Mouse (Mus musculus) heart, postnatal 36 days (tissue): ENCODE measurements around the gene Lrmda. TPM values are rescaled to one million over a fixed set of nuclear protein-coding genes. Genes with fewer than 3 reads are reported as not detected.

Experiments
- DNase-seq, 2 experiments: peaks; one replicate each; pipeline ENCODE4 v3.0.0; 2021 to 2022
- intact Hi-C: fragments of 180-260 bp; cut with DNase I; formaldehyde crosslinking; loops from one replicate; pipeline ENCODE4 v1.15.1; 2025
- total RNA-seq, 2 experiments: library from RNA; stranded (reverse); gene quantifications; 2 replicates each; pipeline ENCODE4 v1.2.3; 2021

Gene Lrmda
- total RNA-seq, 2 experiments from 2014 or later: 1.1 to 1.7 TPM

DNA sequence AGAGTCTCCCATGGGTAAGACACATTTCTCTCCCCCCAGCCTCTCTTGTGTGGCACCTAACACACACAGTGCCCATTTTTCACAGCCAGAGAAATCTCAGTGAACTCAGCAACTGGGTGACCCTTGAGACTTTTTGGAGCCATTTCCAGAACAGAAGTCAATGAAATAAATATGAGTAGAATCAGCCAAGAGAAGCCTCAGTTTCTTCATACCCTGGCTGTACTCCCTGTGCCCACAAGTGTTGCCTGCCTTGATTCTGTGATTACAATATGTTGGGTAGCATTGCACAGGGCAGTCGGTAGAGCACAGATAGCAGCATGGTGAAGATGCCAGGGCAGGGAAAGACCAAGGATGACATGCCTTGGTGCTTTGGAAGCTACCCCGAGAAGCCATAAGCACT, 69.1 kb downstream of the Lrmda start:
- intact Hi-C loops: no loop called here
- no peak for DNase-seq

DNA sequence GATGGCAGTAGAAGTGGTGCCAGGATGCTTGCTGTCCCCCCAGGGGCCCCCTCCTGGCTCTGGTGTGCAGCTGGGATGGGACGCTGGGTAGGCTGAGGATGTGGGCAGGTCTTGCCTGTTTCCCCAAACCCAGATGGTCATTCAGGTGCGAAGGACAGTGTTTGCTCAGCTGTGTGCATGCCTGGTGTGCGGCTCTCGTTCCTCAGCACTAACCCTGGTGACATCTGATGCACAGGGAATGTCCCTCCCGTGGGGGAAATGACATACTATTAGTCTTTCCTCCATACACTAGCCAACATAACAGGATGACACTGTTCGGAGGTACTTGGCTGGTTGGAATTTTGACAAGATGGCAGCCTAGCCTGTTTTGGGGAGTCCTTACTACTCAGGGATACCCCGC, 69.8 kb downstream of the Lrmda start:
- DNase-seq: no peak
- intact Hi-C loops: no loop called here

DNA sequence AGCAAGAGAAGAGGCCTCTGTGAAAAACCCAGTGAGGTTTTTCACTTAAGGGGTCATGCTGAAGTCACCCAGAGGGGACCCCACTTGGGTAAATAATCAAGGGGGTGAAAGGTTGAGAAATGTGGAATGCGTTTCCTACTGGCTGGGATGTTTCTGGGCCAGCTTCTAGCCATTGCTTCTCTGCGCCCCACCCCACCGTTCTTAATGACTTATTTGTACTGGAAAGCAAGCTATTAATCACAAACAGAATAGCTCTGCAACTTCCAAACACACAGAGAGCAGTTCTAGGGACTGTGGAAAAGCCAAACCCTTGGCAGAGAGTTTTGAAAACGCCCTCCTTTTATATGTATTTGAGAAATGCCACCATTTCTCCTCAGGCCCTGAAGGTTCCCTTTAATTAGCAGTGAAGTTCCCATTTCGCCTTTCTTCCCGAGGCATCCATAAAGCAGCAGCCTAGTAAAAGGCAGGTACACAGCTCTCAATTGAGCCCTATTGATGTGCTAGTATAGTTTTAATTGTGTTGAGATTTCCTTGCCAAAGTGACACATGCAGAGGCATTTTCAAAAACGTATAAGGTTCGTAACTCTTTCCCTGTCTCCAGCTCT, 70.5 kb downstream of the Lrmda start:
- no peak for DNase-seq
- intact Hi-C loops: no loop called here

DNA sequence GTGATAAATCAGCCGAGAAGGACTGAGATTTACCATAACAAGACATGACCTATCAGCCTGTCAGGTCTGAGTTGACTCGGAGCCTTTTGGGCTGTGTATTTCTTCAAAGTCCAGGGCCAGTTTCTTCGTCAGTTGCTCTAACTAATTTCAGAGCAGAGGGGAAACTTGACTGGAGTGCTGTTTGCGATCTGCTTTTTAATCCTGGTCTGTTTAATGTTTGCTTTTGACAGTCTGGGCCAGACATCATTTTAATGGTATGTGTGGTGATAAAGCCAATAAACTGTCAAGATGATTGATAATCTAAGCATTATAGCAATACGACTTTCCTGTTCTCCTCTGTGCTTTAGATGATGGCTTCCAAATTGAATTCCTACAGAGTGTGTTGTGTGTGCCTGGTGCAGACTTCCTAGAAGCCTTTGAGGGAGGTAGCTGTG, 71.3 kb downstream of the Lrmda start:
- intact Hi-C loops: no loop called here
- no peak for DNase-seq

DNA sequence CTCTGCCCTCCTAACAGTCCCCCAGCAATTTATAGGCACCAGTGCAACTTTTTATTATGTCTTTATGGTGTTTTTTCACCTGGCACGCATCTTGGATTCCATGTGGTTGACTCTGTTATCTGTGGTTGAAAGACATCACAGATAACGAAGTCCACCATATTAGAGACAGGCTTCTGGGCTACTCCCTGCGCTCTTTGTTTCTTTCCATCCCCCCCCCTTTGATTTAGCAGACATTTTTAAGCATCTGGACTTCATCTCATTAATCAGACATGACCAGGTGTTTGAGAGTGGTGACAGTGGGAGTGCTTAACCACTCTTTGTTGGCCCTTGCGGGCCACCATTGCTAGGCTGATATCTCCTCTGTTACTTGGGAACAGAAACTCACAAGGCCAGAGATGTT, 71.8 kb downstream of the Lrmda start:
- intact Hi-C loops: no loop called here
- DNase-seq: no peak

DNA sequence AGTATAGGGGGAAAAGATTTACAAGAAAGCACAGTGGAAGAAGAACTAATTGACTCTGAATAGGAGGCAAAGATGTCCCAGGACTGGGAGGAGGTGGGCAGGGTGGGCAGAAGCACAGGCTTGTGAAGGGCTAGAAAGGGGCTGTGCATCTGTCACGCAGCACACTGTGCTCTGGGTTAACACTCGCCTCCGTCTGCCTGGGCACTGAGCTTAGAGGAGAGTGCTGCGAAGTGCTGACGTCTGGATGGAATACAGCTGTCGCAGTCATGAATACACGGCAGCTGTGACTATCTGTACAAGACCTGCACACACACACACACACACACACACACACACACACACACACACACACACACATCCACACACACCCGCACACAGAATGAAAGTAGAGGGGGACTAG, 73.6 kb downstream of the Lrmda start:
- DNase-seq: no peak
- intact Hi-C loops: no loop called here

DNA sequence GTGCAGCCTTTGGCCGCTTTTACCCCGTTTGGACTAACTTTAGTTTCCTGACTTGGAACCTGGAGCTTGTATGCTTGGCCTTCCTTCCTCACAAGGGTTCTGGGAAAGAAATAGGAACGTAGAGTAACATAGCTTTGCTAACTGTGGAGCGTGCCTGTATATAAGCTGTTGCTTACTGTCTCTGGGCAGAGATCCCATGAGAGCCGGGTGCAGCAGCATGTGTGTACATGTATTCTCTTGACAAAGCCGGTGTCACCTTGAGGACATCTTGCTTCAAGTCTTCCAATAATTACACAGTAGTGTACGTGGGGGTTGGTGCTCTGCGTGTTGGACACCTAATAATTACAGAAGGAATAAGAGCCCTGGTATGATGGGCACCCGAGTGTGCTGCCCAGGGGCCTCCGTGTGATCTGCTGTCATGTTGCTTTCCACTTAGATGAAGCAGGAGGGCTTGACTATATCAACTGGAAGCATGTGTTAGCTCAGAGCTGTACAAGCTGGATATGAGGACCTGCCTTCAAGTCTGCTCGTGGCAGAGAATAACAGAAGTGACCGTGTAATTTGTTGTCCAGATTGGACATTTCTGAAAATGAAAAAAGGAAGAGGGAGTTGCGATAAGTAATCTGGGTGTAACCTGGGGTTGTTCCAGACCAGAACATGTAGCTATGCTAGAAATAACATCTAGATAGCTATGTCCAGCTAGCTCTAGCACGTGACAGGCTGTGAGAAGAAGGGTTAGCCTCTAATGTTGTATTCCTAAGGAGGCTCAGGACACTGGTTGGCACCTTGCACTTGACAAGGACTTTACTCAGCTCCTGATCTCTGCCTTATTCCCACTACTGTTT, 82.7 kb downstream of the Lrmda start:
- intact Hi-C loops: loop anchor here (2.0 kb wide), 1 partner anchor 113 kb away; the partner anchor contains the start of gene Zfp503
- peak in 1 of 2 experiments; percentile 6 for DNase-seq

DNA sequence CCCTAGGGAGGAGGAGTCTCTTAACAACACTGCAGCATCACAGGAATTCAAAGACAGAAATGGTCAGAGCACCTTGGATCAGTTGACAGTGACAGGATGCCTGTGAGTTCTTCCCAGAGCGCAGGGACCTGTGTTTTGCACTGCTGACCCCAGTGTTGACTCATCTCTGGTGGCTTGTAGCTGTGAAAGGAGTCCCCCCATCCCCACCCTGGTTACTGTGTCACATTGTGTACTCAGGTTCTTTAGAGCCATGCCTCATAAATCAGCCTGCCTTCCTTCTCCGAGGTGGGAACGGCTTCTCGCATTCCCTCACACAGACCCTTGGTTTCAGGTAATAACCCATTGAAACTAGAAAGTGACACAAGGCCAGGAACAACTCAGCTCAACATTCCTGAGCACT, 86.3 kb downstream of the Lrmda start:
- DNase-seq: no peak
- intact Hi-C loops: no loop called here

DNA sequence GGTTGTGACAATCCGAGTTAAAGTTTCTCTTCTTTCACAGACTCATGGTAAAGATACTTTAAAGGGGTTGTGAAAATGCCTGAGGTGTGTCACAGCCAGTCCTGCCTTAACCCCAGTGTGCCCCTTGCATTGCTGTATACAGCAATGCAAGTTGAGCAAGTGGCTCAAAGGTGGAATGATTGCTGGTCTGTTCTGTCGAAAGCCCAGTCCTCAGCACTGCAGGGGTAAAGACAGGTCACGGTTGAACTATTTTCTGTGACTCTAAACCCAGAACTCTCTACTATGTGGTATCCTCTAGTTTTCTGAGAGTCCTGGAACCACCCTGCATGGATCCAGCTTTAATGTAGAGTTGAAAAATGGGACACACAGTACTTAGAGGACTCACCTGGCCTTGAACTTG, 87.3 kb downstream of the Lrmda start:
- intact Hi-C loops: no loop called here
- no peak for DNase-seq

DNA sequence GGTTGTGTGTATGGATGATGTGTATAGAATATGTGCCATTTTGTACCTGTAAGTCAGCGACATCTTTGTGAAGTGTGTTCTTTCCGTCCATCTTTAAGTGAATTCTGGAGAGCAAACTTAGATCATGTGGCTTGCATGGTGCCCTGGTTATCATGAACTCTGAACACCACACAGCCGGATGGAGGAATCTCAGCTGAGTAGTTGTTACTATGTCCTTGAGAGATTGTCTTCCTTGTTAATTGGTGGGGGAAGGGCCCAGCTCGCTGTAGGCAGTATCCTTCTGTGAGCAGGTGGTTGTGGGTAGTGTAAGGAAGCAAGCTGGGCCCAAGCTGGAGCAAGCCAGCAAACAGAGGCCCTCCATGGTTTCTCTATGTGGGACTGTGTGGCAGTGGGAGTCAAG, 89.9 kb downstream of the Lrmda start:
- DNase-seq: no peak
- intact Hi-C loops: no loop called here

DNA sequence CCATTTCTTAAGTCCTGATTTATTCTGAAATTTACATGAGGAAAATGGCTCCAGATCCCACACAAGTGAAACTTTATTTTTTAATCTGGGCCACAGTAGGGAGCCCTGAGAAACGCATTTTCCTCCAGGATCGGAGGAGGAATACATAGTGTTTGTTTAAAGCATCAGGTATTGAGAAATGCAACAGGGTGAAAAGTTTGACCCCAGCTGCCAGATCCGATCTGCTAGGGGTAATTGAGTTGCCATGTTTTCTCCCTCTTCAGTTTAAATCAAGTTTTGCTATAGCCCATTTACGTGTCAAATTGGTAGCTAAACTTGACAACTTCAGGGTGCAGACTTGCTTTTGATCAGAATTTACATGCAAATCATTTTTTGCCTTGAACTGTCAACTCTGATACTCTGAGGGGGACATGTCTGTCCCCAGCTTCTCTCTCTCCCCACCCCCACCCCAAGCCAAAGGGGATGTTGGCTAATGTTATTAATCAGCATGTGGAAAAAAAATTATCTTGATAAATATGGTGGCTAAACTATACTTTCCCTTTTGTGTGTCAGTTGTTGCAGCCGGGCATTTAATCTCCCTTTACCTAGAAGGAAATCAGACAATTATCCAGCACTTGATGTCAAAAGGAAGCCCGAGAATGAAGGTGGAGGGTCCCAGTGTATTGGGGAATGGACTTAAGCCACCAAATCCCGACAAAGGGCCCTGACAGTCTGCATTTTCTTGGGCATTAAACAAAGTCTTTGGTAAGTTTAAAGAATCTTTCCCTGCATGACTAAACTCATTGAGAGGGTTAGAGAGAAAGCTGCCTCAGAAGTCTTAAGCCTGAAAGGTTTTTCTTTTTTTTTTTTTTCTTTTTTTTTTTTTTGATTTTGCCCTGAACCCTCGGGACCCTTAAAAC, 94.2 kb downstream of the Lrmda start:
- no peak for DNase-seq
- intact Hi-C loops: no loop called here

DNA sequence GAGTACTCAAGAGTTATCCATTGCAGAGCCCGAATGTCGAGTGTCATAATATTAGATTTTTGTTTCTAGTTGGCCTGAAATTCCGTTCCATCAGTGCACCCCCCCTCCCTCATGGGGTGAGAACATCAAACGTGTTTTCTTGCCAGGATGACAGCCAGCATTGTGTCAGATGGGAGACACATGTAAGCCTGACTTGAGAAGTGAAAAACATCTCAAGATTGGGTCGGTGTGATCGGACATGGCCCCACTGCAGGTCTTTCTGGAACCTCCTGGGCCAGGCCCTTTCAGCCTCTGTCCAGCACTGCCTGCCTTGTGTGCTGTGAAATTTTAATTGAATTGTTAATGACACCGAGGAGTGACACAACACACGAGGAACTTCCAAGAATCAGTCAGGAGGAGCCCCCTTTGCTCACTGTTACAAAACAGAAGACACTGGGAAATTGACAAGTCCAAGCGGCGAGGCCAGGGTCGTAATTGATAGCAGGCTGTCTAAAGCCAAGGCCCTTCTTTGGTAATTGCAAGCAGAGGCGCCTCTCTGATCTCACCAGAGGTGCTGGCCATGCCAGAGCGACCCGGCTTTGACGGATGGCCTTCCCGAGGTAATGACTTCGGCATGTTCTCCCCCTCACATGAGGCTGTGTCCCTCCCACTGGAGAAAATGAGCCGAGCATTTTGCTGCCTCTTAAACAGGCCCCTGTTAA, 95.3 kb downstream of the Lrmda start:
- intact Hi-C loops: no loop called here
- no peak for DNase-seq

DNA sequence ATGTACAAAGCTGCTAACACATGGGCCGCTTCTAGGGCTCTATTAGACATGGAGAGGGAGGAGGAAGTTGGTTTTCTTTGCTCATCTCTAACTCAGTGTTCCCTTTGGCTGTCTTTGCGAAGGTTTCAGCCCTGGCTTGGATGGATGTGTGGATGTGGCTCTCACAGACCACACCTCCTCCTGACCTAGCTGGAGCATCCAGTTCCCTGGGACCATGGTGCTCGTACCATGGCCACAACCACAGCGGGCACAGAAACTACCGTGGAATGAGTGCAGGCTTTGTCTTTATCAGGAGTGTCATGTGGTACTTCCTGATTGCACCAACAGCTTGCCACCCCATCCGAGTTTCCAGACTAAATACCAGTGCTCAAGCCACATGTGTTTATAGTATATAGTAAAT, 98.6 kb downstream of the Lrmda start:
- intact Hi-C loops: no loop called here
- DNase-seq: no peak

DNA sequence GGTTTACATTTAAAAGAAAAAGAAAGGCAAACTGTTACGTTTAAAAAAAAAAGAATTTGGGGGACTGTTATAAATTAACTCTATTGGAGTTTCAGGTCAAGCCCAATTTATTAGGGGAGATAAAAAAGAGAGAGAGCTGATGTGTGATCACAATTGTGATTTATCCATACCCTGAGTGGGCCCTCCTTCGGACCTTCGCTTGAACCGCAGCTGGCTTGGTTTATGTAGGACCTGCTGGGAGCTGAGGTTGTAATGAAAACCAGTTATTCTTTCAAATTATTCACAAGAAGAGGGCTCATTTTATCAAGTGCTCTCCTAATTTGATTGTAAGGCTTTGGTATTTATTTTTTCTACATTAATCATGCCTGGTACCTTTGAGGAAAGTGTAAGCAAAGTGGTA, 99.0 kb downstream of the Lrmda start:
- intact Hi-C loops: no loop called here
- no peak for DNase-seq

DNA sequence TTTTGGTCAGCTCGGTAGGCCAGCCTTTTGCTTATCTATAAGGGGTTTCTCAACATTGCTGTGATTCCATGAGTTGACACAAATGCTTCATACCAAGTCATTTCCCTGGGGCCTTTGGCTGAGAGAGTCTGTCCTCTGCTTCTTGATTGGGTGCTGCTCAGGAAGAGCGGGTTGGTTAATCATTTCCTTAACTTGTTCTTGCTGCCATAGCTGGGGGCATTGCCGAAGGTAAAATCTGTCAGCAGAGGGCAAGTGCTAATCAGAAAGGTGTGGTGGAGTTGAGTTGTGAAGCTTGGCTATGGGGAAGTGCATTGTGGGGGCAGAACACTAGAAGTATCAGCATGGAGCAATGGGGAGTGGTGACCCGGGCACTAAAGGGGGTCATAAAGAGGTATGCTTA, 106.8 kb downstream of the Lrmda start:
- intact Hi-C loops: no loop called here
- DNase-seq: no peak

DNA sequence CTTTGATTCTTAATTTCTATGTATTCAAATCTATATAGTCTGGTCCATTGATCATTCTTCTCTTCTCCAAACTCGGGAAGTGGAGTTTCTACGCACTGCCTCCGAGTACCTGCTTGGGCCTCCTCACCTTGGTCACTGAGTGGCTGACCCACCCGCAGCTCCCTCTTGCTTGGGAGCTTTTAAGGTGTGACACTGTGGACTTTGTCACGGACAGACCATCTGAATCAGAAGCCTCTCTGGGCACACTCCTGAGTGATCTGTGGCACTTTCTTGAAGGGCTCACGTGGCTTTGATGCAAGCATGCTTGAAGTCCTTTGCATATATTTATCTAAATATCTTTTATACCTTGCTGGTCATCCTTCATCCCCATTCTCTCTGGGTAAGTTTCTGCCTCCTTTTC, 107.3 kb downstream of the Lrmda start:
- intact Hi-C loops: no loop called here

DNA sequence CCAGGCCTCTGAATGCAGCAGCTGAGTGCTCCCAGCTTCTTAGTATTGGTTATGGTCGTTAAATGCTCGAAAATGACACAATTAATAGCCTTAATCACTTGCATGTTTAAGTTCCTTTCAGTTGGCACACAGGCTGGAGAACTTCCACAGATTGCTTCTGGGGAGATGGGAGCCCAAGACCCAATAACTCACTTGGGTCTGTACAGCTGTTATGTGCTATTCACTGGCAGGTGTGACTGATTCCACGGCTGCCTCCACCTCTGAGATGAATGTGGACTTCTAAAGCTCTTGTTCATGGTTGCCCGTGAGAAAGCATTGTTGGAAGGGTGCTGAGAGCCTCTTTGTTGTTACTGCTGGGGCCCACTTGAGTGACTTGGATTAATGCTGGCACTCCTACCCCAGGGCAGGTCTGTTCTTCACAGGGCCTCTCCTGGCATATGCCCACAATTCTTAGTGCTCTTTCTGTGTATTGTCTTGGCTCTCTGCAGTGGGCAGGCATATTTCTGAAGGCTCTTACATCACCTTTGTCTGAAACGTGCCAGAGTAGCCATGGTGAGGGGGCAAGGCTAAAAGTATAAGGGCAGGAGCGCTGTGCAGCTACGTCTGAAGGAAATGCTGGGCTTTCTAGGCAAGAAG, 111.6 kb downstream of the Lrmda start:
- intact Hi-C loops: no loop called here

More for the DNA sequence above, 107.3 kb downstream of the Lrmda start:
- DNase-seq: no peak

DNA sequence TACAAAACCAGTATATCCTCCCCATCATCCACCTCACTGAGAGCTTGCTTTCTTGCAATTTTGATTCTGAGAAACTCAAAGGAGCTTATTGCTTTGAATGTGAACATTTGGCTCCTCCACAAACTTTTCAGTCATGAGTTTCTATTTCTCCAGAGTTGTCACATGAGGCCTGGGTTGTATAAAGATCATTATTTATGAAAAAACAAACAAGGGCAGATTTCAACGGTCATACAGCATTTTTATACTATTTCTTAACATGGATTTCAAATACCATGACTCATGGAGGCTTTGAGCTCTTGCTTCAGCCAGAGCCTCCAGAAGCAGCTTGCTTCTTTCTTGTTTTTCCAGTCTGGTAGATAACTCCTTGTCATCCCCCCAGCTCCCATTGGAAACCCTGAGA, 119.8 kb downstream of the Lrmda start:
- intact Hi-C loops: no loop called here
- DNase-seq: no peak

More for the DNA sequence above, 111.6 kb downstream of the Lrmda start:
- DNase-seq: no peak

DNA sequence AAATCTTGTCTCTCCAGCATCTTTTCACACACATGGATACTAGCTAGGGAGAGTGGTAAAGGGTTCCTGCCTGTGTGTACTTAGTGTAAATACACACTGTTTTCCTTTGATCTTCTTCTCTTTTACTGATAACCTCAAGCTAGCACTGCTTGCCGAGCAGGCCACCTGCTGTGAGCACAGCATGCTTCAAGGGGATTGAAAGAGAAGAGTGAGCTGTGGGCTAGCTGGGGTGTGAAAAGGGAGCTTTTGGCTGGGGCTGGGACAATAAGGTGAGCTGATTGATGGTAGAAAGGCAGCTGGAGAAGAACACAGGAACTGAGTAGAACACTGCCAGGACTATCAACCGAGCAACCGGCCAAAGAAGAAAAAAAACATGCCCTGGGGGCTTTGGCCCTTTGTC, 124.5 kb downstream of the Lrmda start:
- intact Hi-C loops: no loop called here
- no peak for DNase-seq

DNA sequence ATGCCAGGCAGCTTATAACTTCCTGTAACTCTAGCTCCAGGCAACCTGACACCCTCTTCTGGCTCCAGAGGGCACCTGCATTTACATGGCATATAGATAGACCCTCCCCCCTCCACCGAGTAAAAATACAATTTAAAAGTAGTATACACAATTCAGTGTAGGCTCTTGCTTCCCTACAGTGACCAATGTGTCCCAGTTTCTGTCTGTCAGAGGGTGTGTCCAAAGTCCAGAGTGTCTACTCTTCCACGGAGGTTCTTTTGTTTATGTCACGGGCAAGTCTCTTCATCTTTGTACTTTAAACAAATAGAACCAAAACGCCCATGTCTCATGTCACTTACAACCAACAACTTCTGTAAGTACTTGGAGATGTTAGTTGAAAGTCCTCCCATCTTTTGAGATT, 126.4 kb downstream of the Lrmda start:
- DNase-seq: no peak
- intact Hi-C loops: no loop called here
